Mouse (Mus musculus) liver, embryonic 14.5 days (tissue): Measurements from ENCODE around the gene Nin.

Source experiments
- CTCF ChIP-seq: IDR thresholded peaks from 2 replicates; pipeline ENCODE4 v1.5.1; 2016; ENCODE audit warnings: antibody characterized with exemption, low read depth, control low read depth
- EP300 ChIP-seq: IDR thresholded peaks from 2 replicates; pipeline ENCODE4 v1.6.1; 2016; ENCODE audit warnings: antibody characterized with exemption, low read depth

GRCm38 (mm10) chr12:69963141-69963540 is 150.4 kb downstream of the Nin start:
- no peak for TF ChIP-seq CTCF
- TF ChIP-seq EP300: no peak
